Mouse (Mus musculus) bone marrow macrophage, adult 2 months (primary cell): Measurements from ENCODE around the gene Mcm3.

Experiments used
- CTCF ChIP-seq: IDR thresholded peaks from 2 replicates; pipeline ENCODE4 v1.5.1; 2012; ENCODE audit warnings: low read depth, mild to moderate bottlenecking, low read length, moderate library complexity
- POLR2A ChIP-seq: IDR thresholded peaks from 2 replicates; pipeline ENCODE4 v1.6.1; 2012; ENCODE audit warnings: mild to moderate bottlenecking, low read depth, low read length, borderline replicate concordance

DNA sequence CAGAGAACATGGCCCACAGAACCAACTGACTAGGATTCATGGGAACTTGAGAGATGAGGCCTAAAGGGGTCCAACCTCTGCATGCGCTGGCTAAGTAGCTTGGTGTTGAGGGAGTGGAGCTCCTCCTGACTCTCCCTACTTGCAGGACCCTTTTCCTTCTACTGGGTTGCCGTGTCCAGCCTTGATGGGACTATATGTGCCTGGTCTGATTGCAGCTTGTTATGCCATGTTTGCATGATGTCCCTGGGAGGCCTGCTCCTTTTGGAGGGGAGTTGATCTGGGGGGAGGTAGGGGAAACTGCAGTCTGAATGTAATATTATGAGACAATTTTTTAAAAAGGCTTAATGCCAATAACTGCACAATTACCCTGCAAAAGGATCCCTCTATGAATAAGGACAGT lies 18.8 kb downstream of the Mcm3 start:
- TF ChIP-seq POLR2A (no peak), CTCF (no peak)
